Mouse (Mus musculus) intestine, embryonic 15.5 days (tissue): ENCODE data around the gene Ltbp1. TPM values are rescaled to one million over a fixed set of nuclear protein-coding genes. Genes with fewer than 3 reads are reported as not detected.

Source experiments
- ATAC-seq: fragments of 200-750 bp; cut with Nextera tagmentation; 2 replicates; pipeline ENCODE4 v1.8.0; 2017; ENCODE audit warnings: moderate TSS enrichment, moderate library complexity
- H3K27ac ChIP-seq: fragments of 300-500 bp; sonication (generic); 2 replicates; pipeline ENCODE4 v1.5.1; 2015; ENCODE audit warnings: mild to moderate bottlenecking, inconsistent platforms
- H3K27me3 ChIP-seq: fragments of 300-500 bp; sonication (generic); replicated peaks from 2 replicates; pipeline ENCODE4 v1.6.1; 2015; ENCODE audit warnings: inconsistent platforms
- H3K36me3 ChIP-seq: fragments of 300-500 bp; sonication (generic); 2 replicates; pipeline ENCODE4 v1.6.1; 2015; ENCODE audit warnings: inconsistent platforms
- H3K4me1 ChIP-seq: fragments of 300-500 bp; sonication (generic); replicated peaks from 2 replicates; pipeline ENCODE4 v1.6.1; 2015; ENCODE audit warnings: inconsistent platforms
- H3K4me2 ChIP-seq: fragments of 300-500 bp; sonication (generic); replicated peaks from 2 replicates; pipeline ENCODE4 v1.6.1; 2015; ENCODE audit warnings: mild to moderate bottlenecking, inconsistent platforms
- H3K4me3 ChIP-seq: fragments of 300-500 bp; sonication (generic); replicated peaks from 2 replicates; pipeline ENCODE4 v1.5.1; 2015; ENCODE audit warnings: inconsistent platforms
- H3K9ac ChIP-seq: fragments of 300-500 bp; sonication (generic); 2 replicates; pipeline ENCODE4 v1.6.1; 2015; ENCODE audit warnings: inconsistent platforms
- H3K9me3 ChIP-seq: fragments of 300-500 bp; sonication (generic); 2 replicates; pipeline ENCODE4 v1.6.1; 2016; ENCODE audit warnings: inconsistent platforms
- WGBS: fragments of 180-500 bp; shearing (Covaris S2); methylation state at CpG from one replicate; pipeline ENCODE4 v1.1.7; 2015; 5-methylcytosine and 5-hydroxymethylcytosine counted together
- polyA plus RNA-seq: library from polyadenylated mRNA; unstranded; fragments of >200 nt; fragmentation: Nextera tagmentation; extraction: Ambion mirVana; gene quantifications from 2 replicates; pipeline ENCODE4 v1.2.1, GENCODE M21; 2015

Ltbp1 gene
- polyA plus RNA-seq, 1 experiment from 2014 or later: 18.8 TPM

DNA sequence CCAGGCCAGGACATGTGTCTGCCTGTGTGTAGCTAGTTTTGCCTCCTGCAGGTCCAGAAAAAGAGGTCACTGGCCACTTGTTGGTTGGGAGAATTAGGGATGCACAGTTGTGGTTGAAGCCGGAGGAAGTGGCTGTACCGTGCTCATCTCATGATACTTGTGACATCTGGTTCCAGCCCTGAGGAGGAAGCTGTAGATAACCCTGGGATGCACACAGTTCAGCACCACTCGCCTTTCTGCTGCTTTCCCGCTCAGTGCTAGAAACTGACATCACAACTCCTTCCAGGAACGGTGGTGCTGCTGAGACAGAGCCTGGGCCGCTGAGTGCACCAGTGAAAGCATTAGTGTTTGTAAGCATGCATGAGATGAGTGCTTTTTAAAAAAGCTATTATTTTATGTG, 5.6 kb downstream of the Ltbp1 start:
- no peak overlapping the region for H3K9ac ChIP-seq
- no peaks in the 10 kb centered on the region for H3K9me3 ChIP-seq
- no peak overlapping the region for H3K4me2 ChIP-seq
- no peaks in the 10 kb centered on the region for H3K36me3 ChIP-seq
- ATAC-seq: no peak
- no peak overlapping the region for H3K27ac ChIP-seq
- WGBS: 68% methylated on average over 6 of the region's 6 CpGs
- peaks cover 11% of the 10 kb centered on the region for H3K4me1 ChIP-seq
- no peak overlapping the region for H3K4me3 ChIP-seq
- H3K27me3 ChIP-seq: no peaks in the 10 kb centered on the region

DNA sequence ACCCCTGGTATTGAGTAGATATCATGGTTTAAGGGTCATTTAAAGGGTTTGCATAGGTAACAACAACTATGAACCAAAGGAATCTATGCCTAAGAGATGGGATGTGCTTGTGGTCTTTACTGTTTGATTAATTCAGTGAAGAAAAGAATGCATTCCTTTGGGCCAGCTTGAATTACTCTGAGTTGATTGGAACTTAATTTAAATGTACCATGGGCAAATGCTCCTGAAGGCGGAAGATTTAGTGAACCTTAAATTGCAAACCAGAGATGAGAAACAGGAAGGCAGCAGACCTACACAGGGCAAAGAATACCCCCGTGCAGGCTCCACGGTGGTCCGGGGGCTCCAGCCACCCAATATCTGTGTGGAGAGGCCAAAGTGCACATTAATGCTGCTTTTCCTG, 7.8 kb downstream of the Ltbp1 start:
- Histone ChIP-seq H3K4me1 (peaks cover 11% of the 10 kb centered on the region), H3K27me3 (no peaks in the 10 kb centered on the region), H3K36me3 (no peaks in the 10 kb centered on the region), H3K27ac (no peak overlapping the region), H3K9ac (no peak overlapping the region), H3K4me2 (no peak overlapping the region), H3K4me3 (no peak overlapping the region), H3K9me3 (no peaks in the 10 kb centered on the region)
- WGBS: 45% methylated on average over 4 of the region's 4 CpGs
- ATAC-seq: no peak

DNA sequence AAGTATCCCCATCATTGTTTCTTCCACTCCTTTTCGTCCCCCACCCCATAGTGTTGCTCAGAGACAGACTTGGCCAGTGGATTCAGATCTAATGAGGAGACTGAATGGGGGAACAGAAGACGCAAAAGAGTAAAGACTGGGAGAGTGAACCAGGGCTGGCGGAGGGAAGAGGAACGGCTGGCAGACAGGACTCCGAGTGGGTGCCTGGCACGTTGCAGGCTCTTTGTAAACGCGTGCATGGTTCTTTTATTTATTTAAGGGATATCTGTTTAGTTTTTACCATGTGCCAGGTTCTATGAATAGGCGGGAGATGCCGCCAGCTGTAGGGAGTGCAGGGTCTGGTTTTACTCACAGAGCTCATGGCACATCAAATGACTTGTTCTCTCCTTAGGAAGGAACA, 8.5 kb downstream of the Ltbp1 start:
- H3K27me3 ChIP-seq: no peaks in the 10 kb centered on the region
- H3K27ac ChIP-seq: no peak overlapping the region
- WGBS: 52% methylated on average over 10 of the region's 10 CpGs
- H3K4me3 ChIP-seq: no peak overlapping the region
- no peaks in the 10 kb centered on the region for H3K36me3 ChIP-seq
- ATAC-seq: peak; percentile 74
- H3K9ac ChIP-seq: no peak overlapping the region
- no peaks in the 10 kb centered on the region for H3K9me3 ChIP-seq
- peaks cover 11% of the 10 kb centered on the region for H3K4me1 ChIP-seq
- H3K4me2 ChIP-seq: no peak overlapping the region

DNA sequence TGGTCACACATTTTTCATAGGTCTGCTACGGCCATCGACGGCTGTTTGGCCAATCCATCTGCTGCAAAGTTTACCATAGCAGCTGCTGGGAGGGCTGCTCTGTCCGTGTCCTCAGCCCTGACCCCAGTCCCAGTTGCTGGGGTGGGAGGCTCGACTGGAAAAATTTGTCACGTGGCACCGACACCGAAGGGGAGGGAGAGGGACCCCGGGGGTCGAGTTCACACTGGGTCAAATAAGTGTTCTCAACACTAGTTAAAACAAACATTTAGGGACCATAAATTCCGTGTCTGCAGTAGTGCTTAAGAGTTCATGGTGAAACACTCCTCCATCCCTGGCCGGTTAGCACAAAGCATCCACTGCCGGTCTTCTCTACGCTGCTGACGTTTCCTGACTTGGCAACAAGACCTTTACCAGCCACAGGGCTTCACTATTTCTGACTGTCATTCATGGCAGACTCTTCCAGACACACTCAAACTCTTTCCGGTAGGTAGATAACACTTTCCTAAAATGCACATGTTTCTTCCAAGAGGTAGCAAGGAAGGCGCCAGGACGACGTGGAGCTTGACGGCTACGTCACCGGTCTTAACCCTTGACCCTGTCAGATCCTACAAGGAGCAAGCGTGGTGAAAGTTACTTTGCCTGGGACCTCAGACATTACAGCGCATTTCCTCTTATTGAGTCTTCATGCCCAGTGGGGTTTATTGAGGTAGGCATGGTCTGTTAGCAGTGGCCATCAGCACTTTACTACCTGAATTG, 9.4 kb downstream of the Ltbp1 start:
- 31% methylated on average over 24 of the region's 24 CpGs for WGBS
- Histone ChIP-seq H3K27ac (0 out of 2 replicates have a peak overlapping the region, but pooled peaks have one; percentile 54), H3K4me2 (no peak overlapping the region), H3K27me3 (no peaks in the 10 kb centered on the region), H3K9ac (no peak overlapping the region), H3K4me1 (peaks cover 11% of the 10 kb centered on the region), H3K36me3 (no peaks in the 10 kb centered on the region), H3K9me3 (no peaks in the 10 kb centered on the region), H3K4me3 (no peak overlapping the region)
- peak; percentile 47 for ATAC-seq

DNA sequence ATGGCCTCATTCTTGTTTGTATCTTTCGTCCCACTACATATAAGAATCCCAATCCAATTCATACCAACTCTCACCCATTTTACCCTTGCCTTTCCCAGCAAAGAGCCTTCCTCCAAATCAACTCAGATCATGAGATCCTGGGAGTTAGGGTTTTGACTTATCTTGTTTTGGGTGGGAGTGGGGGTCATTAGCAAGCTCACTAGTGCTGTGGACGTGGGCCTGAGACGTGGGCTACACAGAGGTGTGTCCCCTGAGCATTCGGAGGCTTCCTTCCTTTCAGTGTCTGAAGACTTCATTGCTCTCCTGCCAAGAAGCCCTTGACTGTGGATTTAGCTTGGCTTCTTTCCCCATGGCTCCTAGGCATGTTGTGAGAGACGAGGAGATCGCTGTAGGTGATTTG, 10.2 kb downstream of the Ltbp1 start:
- Histone ChIP-seq H3K4me1 (peaks cover 13% of the 10 kb centered on the region), H3K9me3 (no peaks in the 10 kb centered on the region), H3K9ac (no peak overlapping the region), H3K4me3 (no peak overlapping the region), H3K36me3 (no peaks in the 10 kb centered on the region), H3K27me3 (no peaks in the 10 kb centered on the region), H3K27ac (no peak overlapping the region), H3K4me2 (no peak overlapping the region)
- no peak for ATAC-seq
- WGBS: 65% methylated on average over 6 of the region's 6 CpGs

DNA sequence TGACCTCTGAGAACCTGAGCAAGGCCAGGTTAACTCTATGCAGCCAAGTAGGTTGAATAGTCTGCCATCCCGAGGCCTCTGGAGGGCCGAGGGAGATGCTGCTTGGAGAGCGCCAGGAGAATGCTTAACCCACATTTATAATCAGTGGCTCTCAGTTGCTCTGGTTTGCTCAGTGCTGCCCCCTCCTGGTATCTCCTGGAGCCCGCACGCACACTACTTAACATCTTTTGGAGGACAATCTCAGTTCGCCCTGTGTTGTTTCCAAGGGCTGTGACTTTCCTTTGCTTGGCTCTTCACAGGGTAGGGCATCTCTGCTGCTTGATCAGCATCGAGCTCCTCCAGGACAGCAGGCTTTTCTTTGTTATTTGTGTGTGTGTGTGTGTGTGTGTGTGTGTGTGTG, 12.1 kb downstream of the Ltbp1 start:
- Histone ChIP-seq H3K9me3 (no peaks in the 10 kb centered on the region), H3K4me3 (no peak overlapping the region), H3K36me3 (no peaks in the 10 kb centered on the region), H3K27me3 (no peaks in the 10 kb centered on the region), H3K4me1 (peaks cover 14% of the 10 kb centered on the region), H3K27ac (no peak overlapping the region), H3K4me2 (no peak overlapping the region), H3K9ac (no peak overlapping the region)
- 85% methylated on average over 7 of the region's 7 CpGs for WGBS
- no peak for ATAC-seq

DNA sequence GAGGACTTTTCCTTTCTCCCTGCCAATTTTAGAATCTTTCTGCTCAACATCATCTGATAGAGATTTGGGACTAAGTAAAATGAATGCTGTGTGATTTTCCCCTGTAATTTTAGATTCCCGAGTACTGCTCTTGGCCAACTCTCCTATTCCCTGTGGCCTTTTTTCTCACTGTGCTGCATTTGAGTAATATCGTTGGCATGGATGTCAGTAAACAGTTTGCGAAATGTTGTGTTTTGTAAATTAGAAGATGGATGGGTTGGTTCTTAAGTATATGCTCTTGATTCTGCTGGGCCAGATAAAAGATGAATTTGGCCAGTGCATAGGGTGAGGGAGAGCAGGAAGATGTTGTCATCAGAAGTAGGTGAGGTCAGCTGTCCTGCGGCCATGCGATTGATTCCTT, 12.8 kb downstream of the Ltbp1 start:
- H3K4me2 ChIP-seq: no peak overlapping the region
- no peak overlapping the region for H3K27ac ChIP-seq
- no peak overlapping the region for H3K4me3 ChIP-seq
- H3K9ac ChIP-seq: no peak overlapping the region
- H3K9me3 ChIP-seq: no peaks in the 10 kb centered on the region
- H3K4me1 ChIP-seq: peaks cover 14% of the 10 kb centered on the region
- no peak for ATAC-seq
- H3K36me3 ChIP-seq: no peaks in the 10 kb centered on the region
- no peaks in the 10 kb centered on the region for H3K27me3 ChIP-seq
- WGBS: 79% methylated on average over 5 of the region's 5 CpGs

DNA sequence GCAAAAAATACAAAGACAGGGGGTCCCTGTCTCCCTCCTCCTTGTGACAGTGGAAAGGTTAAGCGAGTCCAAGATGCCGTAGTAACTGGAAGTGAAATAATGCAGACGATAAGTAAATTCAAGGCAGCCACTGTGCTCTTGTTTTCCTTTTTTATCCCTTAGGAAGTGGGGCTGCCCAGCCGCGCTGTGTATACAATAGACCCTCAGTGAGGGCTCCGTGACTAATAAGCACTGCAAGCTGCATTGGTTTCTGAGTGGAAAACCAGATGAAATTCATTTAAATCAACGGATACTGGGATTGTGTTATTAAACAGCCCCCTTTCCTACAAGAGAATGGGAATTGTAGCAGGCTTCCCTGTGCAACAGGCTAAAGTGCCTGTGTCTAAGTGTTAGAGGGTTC, 14.7 kb downstream of the Ltbp1 start:
- H3K9me3 ChIP-seq: no peaks in the 10 kb centered on the region
- no peak overlapping the region for H3K4me2 ChIP-seq
- ATAC-seq: no peak
- H3K4me3 ChIP-seq: no peak overlapping the region
- H3K9ac ChIP-seq: no peak overlapping the region
- no peaks in the 10 kb centered on the region for H3K27me3 ChIP-seq
- no peak overlapping the region for H3K27ac ChIP-seq
- no peaks in the 10 kb centered on the region for H3K36me3 ChIP-seq
- WGBS: 36% methylated on average over 7 of the region's 7 CpGs
- H3K4me1 ChIP-seq: peaks cover 4% of the 10 kb centered on the region; the same call in 1 of the 2 replicates

DNA sequence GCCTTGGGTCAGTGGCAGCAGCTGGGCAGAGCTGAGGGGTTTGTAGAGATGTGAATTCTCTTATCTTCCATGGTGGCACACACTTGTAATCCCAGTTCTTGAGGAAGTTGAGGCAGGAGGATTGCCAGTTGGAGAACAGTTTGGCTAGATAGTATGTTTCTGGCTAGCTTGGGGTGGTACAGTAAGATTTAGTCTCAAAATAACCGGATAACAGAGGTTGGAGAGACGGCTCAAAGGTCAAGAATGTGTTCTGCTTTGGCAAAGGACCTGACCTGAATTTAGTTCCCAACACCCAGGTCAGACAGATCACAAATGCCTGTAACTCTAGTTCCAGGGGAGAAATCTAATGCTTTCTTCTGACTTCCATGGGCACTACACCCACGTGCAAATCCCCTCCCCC, 15.3 kb downstream of the Ltbp1 start:
- ATAC-seq: no peak
- Histone ChIP-seq H3K9ac (no peak overlapping the region), H3K4me2 (no peak overlapping the region), H3K4me3 (no peak overlapping the region), H3K27ac (no peak overlapping the region), H3K36me3 (no peaks in the 10 kb centered on the region), H3K27me3 (no peaks in the 10 kb centered on the region), H3K4me1 (0 out of 2 replicates have a peak, but pooled peaks cover 2% of the 10 kb centered on the region), H3K9me3 (no peaks in the 10 kb centered on the region)
- 62% methylated on average over 3 of the region's 3 CpGs for WGBS

DNA sequence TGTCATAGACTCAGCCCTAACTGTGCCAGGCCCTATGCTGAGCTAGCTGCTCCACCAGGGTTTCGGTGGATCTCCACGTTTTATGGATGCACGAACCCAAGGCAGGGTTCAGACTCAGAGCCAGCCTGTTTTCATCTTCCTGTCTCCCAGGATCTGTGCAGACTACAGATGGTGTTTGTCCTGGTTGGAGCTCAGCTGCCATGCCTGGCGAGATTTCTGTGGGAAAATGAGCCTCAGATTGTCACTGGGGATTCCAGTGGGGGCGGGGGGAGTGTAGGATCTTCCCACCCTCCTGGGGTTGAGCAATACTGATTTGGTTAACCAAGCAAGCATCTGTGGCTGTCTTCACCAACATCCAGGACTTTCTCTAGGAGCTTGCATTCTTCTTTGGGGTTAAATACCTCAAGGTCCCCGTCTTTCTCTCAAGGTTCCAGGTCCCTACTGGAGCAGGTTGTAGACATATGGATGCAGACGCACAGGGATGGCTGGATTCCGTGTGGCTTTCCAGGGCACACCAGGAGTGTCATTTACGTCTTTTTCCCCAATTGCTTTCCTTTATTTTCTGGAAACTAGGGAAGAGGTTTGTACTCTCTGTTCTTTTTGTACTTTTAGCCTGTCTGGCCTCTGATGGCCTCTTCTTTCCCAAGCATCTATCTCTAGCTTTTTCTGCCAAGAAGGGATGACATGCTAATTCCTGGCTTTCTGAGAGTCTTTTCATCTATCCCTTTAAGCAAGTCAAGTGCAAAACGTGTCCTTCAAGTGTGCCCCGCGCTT, 22.2 kb downstream of the Ltbp1 start:
- no peak overlapping the region for H3K4me2 ChIP-seq
- no peak overlapping the region for H3K27ac ChIP-seq
- no peak overlapping the region for H3K9ac ChIP-seq
- H3K27me3 ChIP-seq: no peaks in the 10 kb centered on the region
- no peaks in the 10 kb centered on the region for H3K9me3 ChIP-seq
- no peaks in the 10 kb centered on the region for H3K4me1 ChIP-seq
- no peak for ATAC-seq
- no peak overlapping the region for H3K4me3 ChIP-seq
- H3K36me3 ChIP-seq: no peaks in the 10 kb centered on the region
- whole genome bisulfite sequencing: 74% methylated on average over 12 of the region's 12 CpGs

DNA sequence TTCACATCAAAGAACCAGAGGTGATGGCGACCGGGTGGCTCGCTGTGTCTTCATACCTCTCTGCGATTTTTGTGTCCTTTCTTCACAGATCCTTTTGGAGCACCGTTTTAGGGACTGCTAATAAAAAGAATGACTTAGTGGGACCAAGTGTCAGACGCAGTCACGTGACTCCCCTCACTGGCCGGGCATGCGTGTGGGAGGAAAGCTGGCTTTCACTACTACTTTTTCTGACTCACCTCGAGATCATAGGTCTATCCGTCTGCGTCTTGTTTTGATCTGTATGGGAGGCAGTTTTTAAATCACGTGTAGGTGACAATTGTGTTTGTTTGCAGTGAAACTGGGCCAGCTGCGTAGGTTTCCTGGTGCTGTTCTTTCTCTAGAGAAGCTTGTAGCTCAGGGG, 28.0 kb downstream of the Ltbp1 start:
- no peaks in the 10 kb centered on the region for H3K27me3 ChIP-seq
- 74% methylated on average over 14 of the region's 14 CpGs for WGBS
- no peak overlapping the region for H3K27ac ChIP-seq
- ATAC-seq: no peak
- no peaks in the 10 kb centered on the region for H3K4me1 ChIP-seq
- H3K4me3 ChIP-seq: no peak overlapping the region
- H3K4me2 ChIP-seq: no peak overlapping the region
- H3K9me3 ChIP-seq: no peaks in the 10 kb centered on the region
- H3K36me3 ChIP-seq: no peaks in the 10 kb centered on the region
- H3K9ac ChIP-seq: no peak overlapping the region

DNA sequence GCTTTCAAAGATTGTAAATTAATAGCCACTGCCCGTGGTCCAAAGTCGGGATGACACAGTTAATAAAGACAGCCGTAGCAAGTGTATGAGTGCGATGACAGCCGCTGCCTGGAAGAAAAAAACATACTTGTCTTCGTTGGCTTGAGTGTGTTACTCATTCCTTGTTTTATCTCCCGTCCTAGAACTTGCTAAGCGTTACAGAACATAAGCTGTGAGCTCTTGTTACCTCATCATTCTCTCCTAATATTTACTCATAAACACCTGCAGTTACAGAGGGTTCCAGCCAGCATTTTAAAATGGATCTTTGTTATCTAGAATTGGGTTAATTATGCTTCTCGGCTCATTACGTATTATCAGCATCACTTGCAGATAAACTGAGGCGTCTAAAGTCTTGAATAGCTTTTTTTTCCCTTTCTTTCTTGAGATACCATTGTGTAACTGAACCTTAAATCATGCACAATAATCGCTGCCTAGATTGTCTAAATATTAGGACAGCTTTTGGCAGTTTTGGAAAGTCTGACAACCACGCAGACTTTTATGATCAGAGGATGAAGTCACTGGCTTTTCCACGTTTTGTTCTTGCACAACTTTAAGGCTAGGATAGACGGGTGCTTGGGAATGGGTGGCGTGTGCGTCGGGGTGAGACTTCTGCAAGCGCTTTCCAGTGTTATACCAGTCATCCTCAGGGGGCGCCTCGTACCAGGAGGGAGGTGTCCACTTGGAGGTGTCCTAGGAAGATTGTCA, 28.7 kb downstream of the Ltbp1 start:
- Histone ChIP-seq H3K4me1 (no peaks in the 10 kb centered on the region), H3K27me3 (no peaks in the 10 kb centered on the region), H3K4me3 (no peak overlapping the region), H3K27ac (no peak overlapping the region), H3K9ac (no peak overlapping the region), H3K36me3 (no peaks in the 10 kb centered on the region), H3K9me3 (no peaks in the 10 kb centered on the region), H3K4me2 (no peak overlapping the region)
- WGBS: 67% methylated on average over 21 of the region's 21 CpGs
- no peak for ATAC-seq
